Mouse (Mus musculus) liver, embryonic 11.5 days (tissue): ENCODE measurements around the gene Ints13. TPM values are rescaled to one million over a fixed set of nuclear protein-coding genes. Genes with fewer than 3 reads are reported as not detected.

Experiments
- ATAC-seq: fragments of 200-750 bp; cut with Nextera tagmentation; replicated peaks from 2 replicates; pipeline ENCODE4 v1.8.0; 2017; ENCODE audit warnings: moderate number of reproducible peaks, mild to moderate bottlenecking, moderate TSS enrichment, moderate library complexity; ENCODE audit not compliant: low FRiP score
- DNase-seq: peaks from one replicate; pipeline ENCODE4 v3.0.0-alpha.2; 2017; ENCODE audit warnings: low spot score
- H3K27ac ChIP-seq: fragments of 300-500 bp; sonication (generic); 2 replicates; pipeline ENCODE4 v1.5.1; 2014; ENCODE audit warnings: mild to moderate bottlenecking, low read depth, low read length, control low read depth
- H3K27me3 ChIP-seq: fragments of 300-500 bp; sonication (generic); replicated peaks from 2 replicates; pipeline ENCODE4 v1.6.1; 2014; ENCODE audit warnings: low read length, mixed read lengths; ENCODE audit not compliant: control insufficient read depth, insufficient read depth
- H3K36me3 ChIP-seq: fragments of 300-500 bp; sonication (generic); 2 replicates; pipeline ENCODE4 v1.6.1; 2014; ENCODE audit warnings: mild to moderate bottlenecking, low read length, moderate library complexity, mixed read lengths; ENCODE audit not compliant: control insufficient read depth, insufficient read depth
- H3K4me1 ChIP-seq: fragments of 300-500 bp; sonication (generic); replicated peaks from 2 replicates; pipeline ENCODE4 v1.6.1; 2014; ENCODE audit warnings: low read length, mixed read lengths; ENCODE audit not compliant: control insufficient read depth, insufficient read depth
- H3K4me2 ChIP-seq: fragments of 300-500 bp; sonication (generic); 2 replicates; pipeline ENCODE4 v1.6.1; 2014; ENCODE audit warnings: mild to moderate bottlenecking, control low read depth, moderate library complexity
- H3K4me3 ChIP-seq: fragments of 300-500 bp; sonication (generic); 2 replicates; pipeline ENCODE4 v1.5.1; 2014; ENCODE audit warnings: low read depth, low read length, control low read depth
- H3K9ac ChIP-seq: fragments of 300-500 bp; sonication (generic); 2 replicates; pipeline ENCODE4 v1.6.1; 2014; ENCODE audit warnings: low read depth, low read length, control low read depth
- H3K9me3 ChIP-seq: fragments of 300-500 bp; sonication (generic); 2 replicates; pipeline ENCODE4 v1.6.1; 2016; ENCODE audit warnings: low read length, inconsistent platforms, mixed read lengths; ENCODE audit not compliant: control insufficient read depth
- WGBS: fragments of 180-500 bp; shearing (Covaris S2); extraction: QIAGEN DNeasy Blood & Tissue Kit; methylation state at CpG from one replicate; pipeline ENCODE4 v1.1.7; 2014; 5-methylcytosine and 5-hydroxymethylcytosine counted together
- polyA plus RNA-seq: library from polyadenylated mRNA; unstranded; fragments of >200 nt; fragmentation: Nextera tagmentation; extraction: Ambion mirVana; gene quantifications from 2 replicates; pipeline ENCODE4 v1.2.1, GENCODE M21; 2014

Gene Ints13
- polyA plus RNA-seq, result 69.9 and 74.3 TPM in 2 replicates

- DNase-seq (peak; percentile 95), ATAC-seq (peak; percentile 94)
- no peaks in the 10 kb centered on the region for H3K27me3 ChIP-seq
- peak within 1 kb of the TSS; percentile 95 for H3K9ac ChIP-seq
- H3K4me3 ChIP-seq, result peak within 1 kb of the TSS; percentile 94
- peaks cover 17% of the 10 kb centered on the region for H3K4me1 ChIP-seq
- H3K27ac ChIP-seq, result peak within 1 kb of the TSS; percentile 88
- H3K9me3 ChIP-seq, result no peaks in the 10 kb centered on the region
- H3K4me2 ChIP-seq, result peak within 1 kb of the TSS; percentile 86
- WGBS, result under 1% methylated on average over 77 of the region's 77 CpGs
- H3K36me3 ChIP-seq, result no peaks in the 10 kb centered on the region
Observed at GRCm38 (mm10) chr6:146577310-146578109, at the start of gene Ints13. Gene Ints13 (minus strand): TSS chr6:146577835.

GRCm38 (mm10) chr6:146616670-146617069 is 39.0 kb upstream of the Ints13 start:
- Histone ChIP-seq H3K4me3 (no peak overlapping the region), H3K4me2 (no peak overlapping the region), H3K27ac (no peak overlapping the region), H3K4me1 (no peaks in the 10 kb centered on the region; the same call in 1 of the 2 replicates), H3K9me3 (no peaks in the 10 kb centered on the region), H3K9ac (no peak overlapping the region), H3K27me3 (no peaks in the 10 kb centered on the region), H3K36me3 (peaks cover 70% of the 10 kb centered on the region)
- ATAC-seq (no peak), DNase-seq (no peak)
- 92% methylated on average over 2 of the region's 2 CpGs for WGBS

- Histone ChIP-seq H3K4me1 (no peaks in the 10 kb centered on the region; the same call in 1 of the 2 replicates), H3K36me3 (peaks cover 68% of the 10 kb centered on the region), H3K27ac (no peak overlapping the region), H3K9me3 (no peaks in the 10 kb centered on the region), H3K4me3 (no peak overlapping the region), H3K4me2 (no peak overlapping the region), H3K27me3 (no peaks in the 10 kb centered on the region), H3K9ac (no peak overlapping the region)
- DNase-seq, result no peak
- ATAC-seq, result no peak
- 97% methylated on average over 8 of the region's 8 CpGs for WGBS
Observed at GRCm38 (mm10) chr6:146615891-146616290, 38.3 kb upstream of the Ints13 start.

GRCm38 (mm10) chr6:146614541-146614940 is 36.9 kb upstream of the Ints13 start:
- Histone ChIP-seq H3K4me1 (no peaks in the 10 kb centered on the region; the same call in 1 of the 2 replicates), H3K9me3 (no peaks in the 10 kb centered on the region), H3K9ac (no peak overlapping the region), H3K27ac (no peak overlapping the region), H3K27me3 (no peaks in the 10 kb centered on the region), H3K36me3 (peaks cover 64% of the 10 kb centered on the region), H3K4me3 (no peak overlapping the region), H3K4me2 (no peak overlapping the region)
- DNase-seq (no peak), ATAC-seq (no peak)
- WGBS, result 78% methylated on average over 5 of the region's 5 CpGs

- no peak overlapping the region for H3K4me3 ChIP-seq
- H3K27ac ChIP-seq, result no peak overlapping the region
- no peaks in the 10 kb centered on the region; the same call in 1 of the 2 replicates for H3K4me1 ChIP-seq
- ATAC-seq (no peak), DNase-seq (no peak)
- no peak overlapping the region for H3K9ac ChIP-seq
- H3K27me3 ChIP-seq, result no peaks in the 10 kb centered on the region
- H3K9me3 ChIP-seq, result no peaks in the 10 kb centered on the region
- WGBS, result 88% methylated on average over 5 of the region's 5 CpGs
- peaks cover 63% of the 10 kb centered on the region for H3K36me3 ChIP-seq
- H3K4me2 ChIP-seq, result no peak overlapping the region
Observed at GRCm38 (mm10) chr6:146613907-146614306, 36.3 kb upstream of the Ints13 start.

GRCm38 (mm10) chr6:146612736-146613135 is 35.1 kb upstream of the Ints13 start:
- WGBS, result 93% methylated on average over 5 of the region's 5 CpGs
- H3K36me3 ChIP-seq, result peaks cover 57% of the 10 kb centered on the region
- H3K27me3 ChIP-seq, result no peaks in the 10 kb centered on the region
- DNase-seq, result no peak
- no peak overlapping the region for H3K4me2 ChIP-seq
- H3K9me3 ChIP-seq, result no peaks in the 10 kb centered on the region
- H3K4me3 ChIP-seq, result no peak overlapping the region
- no peaks in the 10 kb centered on the region; the same call in 1 of the 2 replicates for H3K4me1 ChIP-seq
- H3K27ac ChIP-seq, result no peak overlapping the region
- no peak for ATAC-seq
- H3K9ac ChIP-seq, result no peak overlapping the region

- no peak for DNase-seq
- peak overlapping the region; percentile 87 for H3K27ac ChIP-seq
- peak; percentile 84 for ATAC-seq
- H3K4me3 ChIP-seq, result no peak overlapping the region
- H3K9ac ChIP-seq, result peak overlapping the region; percentile 42
- WGBS, result 79% methylated on average over 7 of the region's 7 CpGs
- peak overlapping the region; percentile 45 for H3K4me2 ChIP-seq
- no peaks in the 10 kb centered on the region for H3K27me3 ChIP-seq
- no peaks in the 10 kb centered on the region for H3K9me3 ChIP-seq
- H3K36me3 ChIP-seq, result peaks cover 53% of the 10 kb centered on the region
- no peaks in the 10 kb centered on the region; the same call in 1 of the 2 replicates for H3K4me1 ChIP-seq
Observed at GRCm38 (mm10) chr6:146611897-146612296, 34.3 kb upstream of the Ints13 start.

GRCm38 (mm10) chr6:146611385-146611784 is 33.8 kb upstream of the Ints13 start:
- Histone ChIP-seq H3K9me3 (no peaks in the 10 kb centered on the region), H3K4me2 (peak overlapping the region; percentile 45), H3K4me1 (no peaks in the 10 kb centered on the region; the same call in 1 of the 2 replicates), H3K27ac (peak overlapping the region; percentile 87), H3K36me3 (peaks cover 51% of the 10 kb centered on the region), H3K9ac (peak overlapping the region; percentile 42), H3K27me3 (no peaks in the 10 kb centered on the region), H3K4me3 (no peak overlapping the region)
- 67% methylated on average over 6 of the region's 6 CpGs for WGBS
- ATAC-seq (peak; percentile 91), DNase-seq (no peak)

- 90% methylated on average over 10 of the region's 10 CpGs for WGBS
- H3K27ac ChIP-seq, result no peak overlapping the region
- ATAC-seq, result no peak
Observed at GRCm38 (mm10) chr6:146603651-146604050, 26.0 kb upstream of the Ints13 start.

More at GRCm38 (mm10) chr6:146603651-146604050, 26.0 kb upstream of the Ints13 start:
- Histone ChIP-seq H3K4me3 (no peak overlapping the region), H3K4me1 (no peaks in the 10 kb centered on the region), H3K9me3 (no peaks in the 10 kb centered on the region), H3K9ac (no peak overlapping the region), H3K27me3 (no peaks in the 10 kb centered on the region), H3K4me2 (no peak overlapping the region), H3K36me3 (peaks cover 22% of the 10 kb centered on the region)
- DNase-seq, result no peak
